In the genomic region with DNA sequence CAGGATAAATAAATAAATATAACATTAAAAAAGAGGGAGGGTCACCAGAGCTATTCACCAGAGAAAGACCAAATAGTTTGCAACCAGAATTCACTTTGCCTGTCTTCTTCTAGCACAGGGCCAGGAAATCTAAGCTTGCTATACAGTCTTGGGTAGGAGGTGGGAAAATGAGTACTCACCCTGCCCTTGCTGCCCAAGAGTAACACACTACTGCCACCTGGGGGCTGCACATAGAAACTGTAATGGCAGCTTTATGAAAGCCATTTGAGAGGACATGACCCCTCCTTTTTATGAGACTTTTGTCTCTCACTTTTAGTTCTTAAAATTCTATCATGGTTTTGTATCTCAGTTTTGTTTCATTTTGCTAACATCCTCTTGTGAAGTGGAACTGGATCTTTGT, we compare ENCODE assay signal across 8 mouse cellular contexts. TPM values are rescaled to one million over a fixed set of nuclear protein-coding genes. Genes with fewer than 3 reads are reported as not detected.
DNase-seq lines count a peak whose midpoint lies in the region; ATAC-seq and TF ChIP-seq lines count a peak whose summit lies in the region.

No protein-coding gene starts in this region.

- TF ChIP-seq CTCF in spleen, adult 2 months (IDR thresholded peaks at IDR 0.05; ENCODE audit: extremely low read depth, insufficient read depth, insufficient read length, insufficient replicate concordance): peak; percentile 30; the same call in 1 of the 2 replicates

- TF ChIP-seq POLR2A in spleen, adult 2 months (IDR thresholded peaks at IDR 0.05; ENCODE audit: low read depth, low read length): no peak

- no peaks in the 10 kb centered on the region for H3K9me3 ChIP-seq in heart, embryonic 11.5 days (replicated peaks; ENCODE audit: control insufficient read depth, low read length)

- DNase-seq in heart, adult 18-20 months: peak; percentile 40 to 74
- peak in 1 of 2 experiments; percentile 26 for DNase-seq in spleen, adult 2 months (ENCODE audit: low read depth in 1 of 2, low spot score in 2 of 2)
- no peak for DNase-seq in spleen, adult 12 weeks (ENCODE audit: low spot score)
- peak; percentile 73 for DNase-seq in adrenal gland, postnatal 14 days
- peak; percentile 66 to 75 for DNase-seq in heart, postnatal 10 days
- peak; percentile 60 for DNase-seq in lung, postnatal 14 days
- no peak for DNase-seq in yolk sac, embryonic 10.5 days (ENCODE audit: low spot score)

- H3K36me3 ChIP-seq in heart, embryonic 11.5 days (ENCODE audit: control insufficient read depth, insufficient read depth, low read length): no peaks in the 10 kb centered on the region
- no peaks in the 10 kb centered on the region for H3K36me3 ChIP-seq in spleen, adult 2 months (ENCODE audit: control insufficient read depth, insufficient read depth, low read length)

- H3K4me1 ChIP-seq in heart, embryonic 11.5 days (ENCODE audit: control insufficient read depth, insufficient read depth, low read length): no peaks in the 10 kb centered on the region
- no peaks in the 10 kb centered on the region for H3K4me1 ChIP-seq in spleen, adult 2 months (ENCODE audit: control insufficient read depth, insufficient read depth, insufficient read length)

- H3K27me3 ChIP-seq in heart, embryonic 11.5 days (ENCODE audit: control insufficient read depth, insufficient read depth, low read length): no peaks in the 10 kb centered on the region
- no peaks in the 10 kb centered on the region for H3K27me3 ChIP-seq in spleen, adult 2 months (ENCODE audit: control insufficient read depth, insufficient read depth, low read length)

- no peak overlapping the region for H3K9ac ChIP-seq in heart, embryonic 11.5 days (ENCODE audit: low read depth, low read length)

- no peak overlapping the region for H3K4me2 ChIP-seq in heart, embryonic 11.5 days

- no peak overlapping the region for H3K27ac ChIP-seq in heart, embryonic 11.5 days (ENCODE audit: low read depth, low read length)
- H3K27ac ChIP-seq in spleen, adult 2 months (ENCODE audit: insufficient read depth, low read length): no peak overlapping the region

- H3K4me3 ChIP-seq in heart, embryonic 11.5 days (ENCODE audit: low read depth, low read length): no peak overlapping the region
- H3K4me3 ChIP-seq in spleen, adult 2 months (ENCODE audit: extremely low read depth, insufficient read depth, insufficient read length): no peak overlapping the region

- intact Hi-C loops in heart, postnatal 10 days (cut with DNase I): loop anchor here (2.0 to 10.0 kb wide), 3 partner anchors 39 to 349 kb away; no protein-coding TSS in a partner anchor

- no peak for ATAC-seq in heart, embryonic 11.5 days (replicated peaks; ENCODE audit: insufficient number of reproducible peaks, low FRiP score, low TSS enrichment)

RNA-seq across cellular contexts. Expression of gene Zcchc12, which starts 12.1 kb away (rescaled TPM):
- total RNA-seq in heart, adult 18-20 months (2021): under 1 TPM in 1 of 2 experiments, not detected in 1; 0.13 TPM
- 5.8 and 6.3 TPM in 2 replicates for polyA plus RNA-seq in heart, embryonic 11.5 days (2014; fragmentation: Nextera tagmentation; extraction: Ambion mirVana)
- polyA plus RNA-seq in spleen, adult 2 months (2012; rRNA removed): not detected in 2 replicates
- 4.1 and 6.3 TPM in 2 replicates for total RNA-seq in adrenal gland, postnatal 14 days (2021)
- under 1 TPM; 0.31 to 0.35 TPM for total RNA-seq in heart, postnatal 10 days (2021)

Comparison
In these comparisons a context has a peak if more than half of its experiments do, and no peak if none do; other contexts are left out.
1. DNase-seq: peak in heart, adult 18-20 months (2 of 2), adrenal gland, postnatal 14 days (single experiment), heart, postnatal 10 days (2 of 2) and lung, postnatal 14 days (single experiment); none in spleen, adult 12 weeks (single experiment) and yolk sac, embryonic 10.5 days (single experiment).